14 mouse cellular contexts compared by ENCODE assay signal in the genomic region with DNA sequence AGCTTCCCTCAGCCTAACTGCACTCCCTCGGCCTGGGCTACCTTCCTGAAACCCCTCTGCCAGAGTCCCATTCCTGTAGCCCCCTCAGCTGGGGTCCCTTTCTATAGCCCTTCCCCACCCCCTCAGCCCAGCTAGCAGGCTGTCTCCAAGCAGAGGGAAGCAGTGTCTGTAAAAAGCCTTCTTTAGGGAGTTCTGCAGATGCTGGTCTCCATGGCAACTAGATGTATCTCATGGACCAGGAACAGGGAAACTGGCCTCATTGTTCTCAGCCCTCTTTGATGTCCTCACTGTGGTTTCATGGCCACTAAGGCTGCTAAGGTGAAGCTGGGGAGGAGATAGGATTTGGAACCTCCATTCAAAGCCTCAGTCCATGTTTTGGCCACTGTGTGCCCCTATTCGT.
DNase-seq lines count a peak whose midpoint lies in the region; ATAC-seq and TF ChIP-seq lines count a peak whose summit lies in the region.
"Had no signal": no experiment of that assay in that cellular context is flagged by ENCODE, and none has a peak within 500 bp of the region (broad histone marks: within the 10 kb centered on the region; RNA-seq: fewer than 3 reads in every experiment).

No protein-coding gene starts in this region.

- no peaks in the 10 kb centered on the region for H3K36me3 ChIP-seq in midbrain, embryonic 10.5 days
- no peaks in the 10 kb centered on the region for H3K36me3 ChIP-seq in heart, embryonic 12.5 days
- H3K36me3 ChIP-seq in heart, adult 2 months (ENCODE audit: control insufficient read depth, insufficient read depth, low read length): no peaks in the 10 kb centered on the region
- H3K36me3 ChIP-seq: embryonic facial prominence, embryonic 12.5 days; liver, embryonic 12.5 days had no signal

- no peak for TF ChIP-seq POLR2A in heart, adult 2 months (IDR thresholded peaks at IDR 0.05; ENCODE audit: insufficient read depth, low read depth, low read length)

- no peak for ATAC-seq in heart, embryonic 12.5 days (ENCODE audit: insufficient number of reproducible peaks, low FRiP score)
- ATAC-seq: liver, embryonic 12.5 days had no signal

- H3K27me3 ChIP-seq in midbrain, embryonic 10.5 days (ENCODE audit: low read depth, poor library complexity, severe bottlenecking): no peaks in the 10 kb centered on the region
- H3K27me3 ChIP-seq in heart, embryonic 12.5 days (replicated peaks): no peaks in the 10 kb centered on the region
- H3K27me3 ChIP-seq in heart, adult 2 months (ENCODE audit: control insufficient read depth, insufficient read depth, low read length): no peaks in the 10 kb centered on the region
- H3K27me3 ChIP-seq: embryonic facial prominence, embryonic 12.5 days; liver, embryonic 12.5 days had no signal

- TF ChIP-seq CTCF in heart, adult 2 months (IDR thresholded peaks at IDR 0.05): no peak

- no peak for TF ChIP-seq EP300 in heart, adult 2 months (IDR thresholded peaks at IDR 0.05; ENCODE audit: insufficient read depth, low read depth, low read length)

- H3K4me3 ChIP-seq in midbrain, embryonic 10.5 days: 0 out of 2 replicates have a peak overlapping the region, but pooled peaks have one; percentile 2
- no peak overlapping the region for H3K4me3 ChIP-seq in heart, embryonic 12.5 days
- H3K4me3 ChIP-seq in heart, adult 2 months: no peak overlapping the region
- H3K4me3 ChIP-seq: embryonic facial prominence, embryonic 12.5 days; liver, embryonic 12.5 days had no signal

- H3K4me1 ChIP-seq in midbrain, embryonic 10.5 days: peaks cover 34% of the 10 kb centered on the region
- H3K4me1 ChIP-seq in heart, embryonic 12.5 days (replicated peaks): no peaks in the 10 kb centered on the region
- no peaks in the 10 kb centered on the region for H3K4me1 ChIP-seq in heart, adult 2 months (ENCODE audit: control insufficient read depth, insufficient read depth, low read length)
- H3K4me1 ChIP-seq: embryonic facial prominence, embryonic 12.5 days; liver, embryonic 12.5 days had no signal

- H3K9me3 ChIP-seq in midbrain, embryonic 10.5 days (replicated peaks): no peaks in the 10 kb centered on the region
- H3K9me3 ChIP-seq in heart, embryonic 12.5 days (replicated peaks): peaks cover 6% of the 10 kb centered on the region; the same call in 1 of the 2 replicates
- H3K9me3 ChIP-seq: embryonic facial prominence, embryonic 12.5 days; liver, embryonic 12.5 days had no signal

- peak; percentile 21 for DNase-seq in embryo, embryonic 10.5 days (ENCODE audit: low spot score)
- no peak for DNase-seq in embryo, embryonic 9.5 days (ENCODE audit: extremely low spot score)
- peak; percentile 39 to 67 for DNase-seq in frontal cortex, postnatal 36 days (ENCODE audit: low spot score in 2 of 2)
- peak; percentile 28 for DNase-seq in midbrain, embryonic 10.5 days (ENCODE audit: low spot score)
- DNase-seq in right cerebral cortex, postnatal 14 days: peak; percentile 23
- no peak for DNase-seq in ovary, postnatal 36 days (ENCODE audit: low spot score)
- no peak for DNase-seq in heart, adult 2 months
- DNase-seq: adrenal gland, postnatal 25 days; gastrocnemius, postnatal 14 days; kidney, postnatal 4 days; thymus, postnatal 4 days had no signal

- intact Hi-C loops in heart, adult 2 months (cut with DNase I): no loop called here

- H3K9ac ChIP-seq in heart, embryonic 12.5 days: no peak overlapping the region
- no peak overlapping the region for H3K9ac ChIP-seq in heart, adult 2 months (ENCODE audit: low read depth, low read length)
- H3K9ac ChIP-seq: embryonic facial prominence, embryonic 12.5 days; liver, embryonic 12.5 days had no signal

- H3K27ac ChIP-seq in midbrain, embryonic 10.5 days (replicated peaks): peak overlapping the region; percentile 80
- no peak overlapping the region for H3K27ac ChIP-seq in heart, embryonic 12.5 days (ENCODE audit: poor library complexity, severe bottlenecking)
- no peak overlapping the region for H3K27ac ChIP-seq in heart, adult 2 months
- H3K27ac ChIP-seq: embryonic facial prominence, embryonic 12.5 days; liver, embryonic 12.5 days had no signal

- H3K4me2 ChIP-seq in heart, embryonic 12.5 days: no peak overlapping the region
- H3K4me2 ChIP-seq: embryonic facial prominence, embryonic 12.5 days; liver, embryonic 12.5 days had no signal

- H3K79me2 ChIP-seq in heart, adult 2 months (replicated peaks; ENCODE audit: control insufficient read depth, insufficient read depth, low read length): no peaks in the 10 kb centered on the region

- 37% methylated on average over 2 of the region's 2 CpGs for WGBS in midbrain, embryonic 10.5 days
- 60% methylated on average over 2 of the region's 2 CpGs for WGBS in heart, embryonic 12.5 days
- 57% methylated on average over 2 of the region's 2 CpGs for WGBS in heart, adult 2 months

Comparison
In these comparisons a context has a peak if more than half of its experiments do, and no peak if none do; other contexts are left out.
1. DNase-seq: peak in embryo, embryonic 10.5 days (single experiment), frontal cortex, postnatal 36 days (2 of 2), midbrain, embryonic 10.5 days (single experiment) and right cerebral cortex, postnatal 14 days (single experiment); none in embryo, embryonic 9.5 days (single experiment), ovary, postnatal 36 days (single experiment) and heart, adult 2 months (0 of 2).